Mouse (Mus musculus) frontal cortex, adult (tissue): ENCODE measurements at regions not wholly inside any gene's neighbourhood (a gene's known extent, or its start where the extent isn't known, plus 50 kb on each side); places are given as distances from the start of the nearest gene placed in this dataset.
A peak's percentile ranks its signal among the peaks of the same experiment; 100 is the strongest.

Source experiments
- ATAC-seq: cut with Nextera tagmentation; 2 replicates; pipeline ENCODE4 v1.9.2; 2017; ENCODE audit warnings: mild to moderate bottlenecking, moderate library complexity, mixed read lengths; ENCODE audit not compliant: low TSS enrichment

GRCm38 (mm10) chr6:96053476-96053875 is 59.5 kb upstream of the Fam19a1 start:
- ATAC-seq = peak; percentile 77

- ATAC-seq = no peak
These were observed 55.9 kb upstream of the Fam19a1 start for GRCm38 (mm10) chr6:96057011-96057410.

- ATAC-seq = no peak
These were observed 55.3 kb upstream of the Fam19a1 start for GRCm38 (mm10) chr6:96057575-96058159.

- no peak for ATAC-seq
These were observed 51.0 kb upstream of the Fam19a1 start for GRCm38 (mm10) chr6:96061979-96062378.
